Mouse (Mus musculus) embryonic fibroblast, embryonic 13.5 days (primary cell): ENCODE data around the gene Jak1.

Experiments
- CTCF ChIP-seq: IDR thresholded peaks from 2 replicates; pipeline ENCODE4 v1.5.1; 2011; ENCODE audit warnings: mild to moderate bottlenecking, control low read depth, low read length, moderate library complexity, borderline replicate concordance; ENCODE audit not compliant: insufficient read depth
- POLR2A ChIP-seq: IDR thresholded peaks from 2 replicates; pipeline ENCODE4 v1.6.1; 2011; ENCODE audit warnings: low read depth, mild to moderate bottlenecking, control low read depth, low read length, moderate library complexity

DNA sequence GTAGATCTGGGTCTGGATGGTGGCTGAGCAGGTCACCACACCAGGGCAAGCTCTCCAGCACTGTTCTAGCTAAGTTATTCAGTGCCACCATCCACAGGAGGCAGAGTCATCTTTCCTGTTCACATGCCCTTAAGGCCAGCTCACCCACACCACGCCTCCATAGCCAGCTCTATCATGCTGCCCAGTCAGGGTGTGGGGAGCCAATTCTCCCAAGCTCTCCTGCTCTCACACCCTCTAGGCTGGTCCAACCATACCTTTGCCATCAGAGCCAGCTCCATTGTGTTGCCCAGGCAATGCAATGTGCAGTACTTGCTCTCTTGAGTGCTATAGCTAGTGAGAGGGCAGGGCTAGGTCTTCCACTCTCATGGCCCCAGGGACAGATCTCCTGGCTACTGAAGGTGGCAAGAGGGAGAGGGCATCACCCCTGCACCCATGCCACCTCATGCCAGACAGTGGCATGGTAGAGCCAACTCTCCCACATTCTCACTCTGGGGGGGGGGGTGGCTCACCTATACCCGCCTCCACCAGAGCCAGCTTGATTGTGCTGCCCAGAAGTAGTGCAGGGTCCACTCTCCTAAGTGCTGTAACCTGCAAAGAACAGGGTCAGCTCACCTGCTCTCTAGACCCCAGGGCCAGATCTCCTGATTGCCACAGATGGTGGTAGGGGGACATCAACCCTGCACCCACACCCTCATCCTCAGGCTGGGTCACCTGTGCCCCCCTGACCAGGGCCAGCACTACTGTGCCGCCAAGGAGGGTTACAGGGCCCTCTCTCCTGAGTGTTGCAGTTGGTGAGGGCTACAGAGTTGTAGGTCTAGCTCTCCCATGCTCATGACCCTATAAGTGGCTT lies 25.5 kb downstream of the Jak1 start:
- TF ChIP-seq CTCF (no peak), POLR2A (no peak)
